17 mouse cellular contexts compared by ENCODE assay signal in the genomic region with DNA sequence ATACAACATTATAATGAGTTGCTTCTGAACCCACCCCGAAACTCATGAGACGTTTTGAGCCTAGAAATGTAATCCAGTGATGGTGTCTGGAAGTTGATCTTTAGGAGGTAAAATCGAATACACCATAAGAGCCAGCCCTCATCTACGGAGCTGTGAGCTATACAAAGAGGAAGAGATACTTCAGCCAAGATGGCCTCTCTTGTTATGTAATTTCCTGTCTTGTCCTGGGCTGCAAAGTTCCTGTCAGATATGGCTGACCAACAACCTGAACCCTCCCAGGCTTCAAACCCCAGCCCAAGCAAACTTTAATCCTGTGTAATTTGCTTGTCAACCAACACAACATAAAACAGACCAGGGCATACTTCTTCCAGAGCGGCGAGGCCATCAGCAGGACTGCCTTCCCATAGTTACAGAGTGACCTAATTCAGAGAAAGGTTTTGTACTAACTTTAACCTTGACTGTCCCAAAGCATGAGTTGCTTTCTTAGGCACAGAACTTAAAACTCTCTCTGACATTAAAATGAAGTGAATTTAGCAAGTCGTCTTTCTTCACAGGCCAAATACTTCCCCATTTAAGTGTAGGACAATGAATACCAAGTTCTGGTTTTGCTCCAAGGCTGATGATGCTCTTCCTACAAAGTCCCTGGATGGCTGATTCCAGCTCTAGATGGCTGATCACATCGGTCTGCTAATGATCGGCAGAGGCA.
DNase-seq lines count a peak whose midpoint lies in the region; ATAC-seq lines count a peak whose summit lies in the region.
"Had no signal": no experiment of that assay in that cellular context is flagged by ENCODE, and none has a peak within 500 bp of the region (broad histone marks: within the 10 kb centered on the region; RNA-seq: fewer than 3 reads in every experiment).

No protein-coding gene starts in this region.

- 79% methylated on average over 9 of the region's 9 CpGs for whole genome bisulfite sequencing in kidney, embryonic 14.5 days
- WGBS in intestine, embryonic 15.5 days: 81% methylated on average over 9 of the region's 9 CpGs

- H3K4me3 ChIP-seq in kidney, embryonic 14.5 days (ENCODE audit: low read length): no peak overlapping the region
- H3K4me3 ChIP-seq in intestine, embryonic 15.5 days (replicated peaks): no peak overlapping the region
- H3K4me3 ChIP-seq: embryonic facial prominence, embryonic 12.5 days; limb, embryonic 13.5 days; midbrain, embryonic 15.5 days had no signal

- peak; percentile 35 to 69 for DNase-seq in adrenal gland, adult (ENCODE audit: inconsistent age in 2 of 2, low spot score in 1 of 2)
- DNase-seq in adrenal gland, postnatal 4 days (ENCODE audit: low spot score in 2 of 2): no peak
- DNase-seq in kidney, adult 18-20 months: no peak
- DNase-seq in B cell, adult 2 months: peak; percentile 47 to 53
- no peak for DNase-seq in c-Kit-positive CD71-positive TER-119-positive erythroid progenitor cells, embryonic 14.5 days (ENCODE audit: low spot score)
- DNase-seq: cerebellum, postnatal 10 days; gastrocnemius, postnatal 14 days had no signal

- 0 out of 2 replicates have a peak, but pooled peaks cover 4% of the 10 kb centered on the region for H3K4me1 ChIP-seq in kidney, embryonic 14.5 days (ENCODE audit: control insufficient read depth, insufficient read depth, low read length)
- no peaks in the 10 kb centered on the region for H3K4me1 ChIP-seq in intestine, embryonic 15.5 days (replicated peaks)
- H3K4me1 ChIP-seq: embryonic facial prominence, embryonic 12.5 days; midbrain, embryonic 15.5 days had no signal

- peaks cover 9% of the 10 kb centered on the region; the same call in 1 of the 2 replicates for H3K36me3 ChIP-seq in kidney, embryonic 14.5 days (ENCODE audit: control insufficient read depth, insufficient read depth, low read length)
- 0 out of 2 replicates have a peak, but pooled peaks cover 13% of the 10 kb centered on the region for H3K36me3 ChIP-seq in intestine, embryonic 15.5 days

- H3K27ac ChIP-seq in kidney, embryonic 14.5 days (ENCODE audit: low read depth, low read length): peak overlapping the region; percentile 70; the same call in 1 of the 2 replicates
- no peak overlapping the region for H3K27ac ChIP-seq in intestine, embryonic 15.5 days
- H3K27ac ChIP-seq: embryonic facial prominence, embryonic 12.5 days; hindbrain, embryonic 14.5 days; limb, embryonic 13.5 days; midbrain, embryonic 15.5 days had no signal

- ATAC-seq in kidney, embryonic 14.5 days (ENCODE audit: low FRiP score, low TSS enrichment): no peak
- ATAC-seq in hematopoietic stem cell, adult 5-6 weeks (replicated peaks in 1 of 2; ENCODE audit: insufficient read depth in 1 of 2, low FRiP score in 2 of 2, low TSS enrichment in 1 of 2, low read depth in 1 of 2, poor library complexity in 2 of 2, severe bottlenecking in 2 of 2): peak; percentile 29 to 30; a peak in 3 of 4 replicates
- no peak for ATAC-seq in intestine, embryonic 15.5 days
- ATAC-seq: forebrain, embryonic 16.5 days; midbrain, embryonic 15.5 days had no signal

- no peak overlapping the region for H3K9ac ChIP-seq in kidney, embryonic 14.5 days (ENCODE audit: low read depth, low read length)
- no peak overlapping the region for H3K9ac ChIP-seq in intestine, embryonic 15.5 days
- H3K9ac ChIP-seq: embryonic facial prominence, embryonic 12.5 days; hindbrain, embryonic 14.5 days; limb, embryonic 13.5 days; lung, embryonic 14.5 days; midbrain, embryonic 15.5 days had no signal

- no peak overlapping the region for H3K4me2 ChIP-seq in kidney, embryonic 14.5 days (replicated peaks; ENCODE audit: low read depth, low read length)
- H3K4me2 ChIP-seq in intestine, embryonic 15.5 days (replicated peaks): no peak overlapping the region
- H3K4me2 ChIP-seq: embryonic facial prominence, embryonic 12.5 days; hindbrain, embryonic 14.5 days; limb, embryonic 13.5 days; lung, embryonic 14.5 days; midbrain, embryonic 15.5 days had no signal

- H3K27me3 ChIP-seq in kidney, embryonic 14.5 days (ENCODE audit: control insufficient read depth, insufficient read depth, low read length): no peaks in the 10 kb centered on the region
- no peaks in the 10 kb centered on the region for H3K27me3 ChIP-seq in intestine, embryonic 15.5 days (replicated peaks)
- H3K27me3 ChIP-seq: embryonic facial prominence, embryonic 12.5 days; limb, embryonic 13.5 days; midbrain, embryonic 15.5 days had no signal

- no peaks in the 10 kb centered on the region for H3K9me3 ChIP-seq in kidney, embryonic 14.5 days (ENCODE audit: control insufficient read depth, low read length)
- no peaks in the 10 kb centered on the region for H3K9me3 ChIP-seq in intestine, embryonic 15.5 days
- H3K9me3 ChIP-seq: embryonic facial prominence, embryonic 12.5 days; G1E; limb, embryonic 13.5 days; midbrain, embryonic 15.5 days had no signal

Comparison
In these comparisons a context has a peak if more than half of its experiments do, and no peak if none do; other contexts are left out.
1. DNase-seq: peak in adrenal gland, adult (2 of 2) and B cell, adult 2 months (2 of 2); none in adrenal gland, postnatal 4 days (0 of 2), kidney, adult 18-20 months (single experiment) and c-Kit-positive CD71-positive TER-119-positive erythroid progenitor cells, embryonic 14.5 days (single experiment).
2. ATAC-seq: peak in hematopoietic stem cell, adult 5-6 weeks (2 of 2); none in kidney, embryonic 14.5 days (single experiment) and intestine, embryonic 15.5 days (single experiment).